In the genomic region with DNA sequence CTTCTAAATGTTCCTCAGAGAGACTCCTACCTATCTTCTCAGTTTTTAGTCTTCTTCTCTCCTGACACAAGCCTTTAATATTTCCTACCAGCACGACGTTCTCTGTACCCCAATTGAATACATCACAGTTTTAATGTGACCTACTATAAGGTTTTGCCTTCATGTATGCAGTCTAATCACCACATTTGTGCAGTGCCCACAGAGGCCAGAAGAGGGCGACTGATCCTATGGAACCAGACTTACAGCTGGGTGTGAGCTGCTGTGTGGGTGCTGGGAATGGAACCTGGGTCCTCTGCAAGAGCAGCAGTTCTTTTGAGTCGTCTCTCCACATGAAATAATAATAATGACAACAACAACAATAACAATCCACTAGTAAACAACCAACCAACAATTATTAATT, we compare ENCODE assay signal across 10 mouse cellular contexts. TPM values are rescaled to one million over a fixed set of nuclear protein-coding genes. Genes with fewer than 3 reads are reported as not detected.
DNase-seq lines count a peak whose midpoint lies in the region; ATAC-seq lines count a peak whose summit lies in the region.
"Had no signal": no experiment of that assay in that cellular context is flagged by ENCODE, and none has a peak within 500 bp of the region (broad histone marks: within the 10 kb centered on the region; RNA-seq: fewer than 3 reads in every experiment).

No protein-coding gene starts in this region.

- H3K4me2 ChIP-seq in intestine, embryonic 14.5 days (ENCODE audit: low read length) = no peak overlapping the region
- no peak overlapping the region for H3K4me2 ChIP-seq in intestine, embryonic 16.5 days (ENCODE audit: low read depth, low read length)
- H3K4me2 ChIP-seq: liver, embryonic 13.5 days had no signal

- H3K4me3 ChIP-seq in intestine, embryonic 14.5 days (ENCODE audit: low read depth, low read length) = no peak overlapping the region
- H3K4me3 ChIP-seq in intestine, embryonic 16.5 days (ENCODE audit: low read length) = no peak overlapping the region
- H3K4me3 ChIP-seq: liver, embryonic 13.5 days had no signal

- ATAC-seq in intestine, embryonic 14.5 days (replicated peaks; ENCODE audit: low FRiP score, low TSS enrichment, low read depth) = no peak; the same call in 1 of the 2 replicates
- no peak for ATAC-seq in intestine, embryonic 16.5 days
- no peak for ATAC-seq in monocyte, adult 5-6 weeks (replicated peaks; ENCODE audit: insufficient number of reproducible peaks, low FRiP score, low TSS enrichment, poor library complexity, severe bottlenecking)

- H3K9ac ChIP-seq in intestine, embryonic 14.5 days (ENCODE audit: low read length) = no peak overlapping the region
- no peak overlapping the region for H3K9ac ChIP-seq in intestine, embryonic 16.5 days (ENCODE audit: low read depth, low read length)
- H3K9ac ChIP-seq: liver, embryonic 13.5 days had no signal

- H3K9me3 ChIP-seq in intestine, embryonic 14.5 days (ENCODE audit: control insufficient read depth, low read length) = no peaks in the 10 kb centered on the region
- H3K9me3 ChIP-seq in intestine, embryonic 16.5 days (ENCODE audit: control insufficient read depth, low read length) = no peaks in the 10 kb centered on the region
- H3K9me3 ChIP-seq: liver, embryonic 13.5 days had no signal

- DNase-seq in intestine, embryonic 14.5 days (ENCODE audit: low spot score) = peak; percentile 81
- peak; percentile 53 for DNase-seq in A20 (ENCODE audit: low read depth, low spot score)
- DNase-seq in T-cell, adult 2 months (ENCODE audit: low spot score) = peak; percentile 6
- DNase-seq in mesoderm, embryonic 11.5 days (ENCODE audit: low read depth, low spot score) = peak; percentile 77
- no peak for DNase-seq in gastrocnemius, postnatal 14 days
- DNase-seq in ovary, postnatal 14 days (ENCODE audit: low spot score) = no peak
- DNase-seq: liver, embryonic 13.5 days had no signal

- H3K27me3 ChIP-seq in intestine, embryonic 14.5 days (replicated peaks; ENCODE audit: control insufficient read depth, insufficient read depth, low read length) = no peaks in the 10 kb centered on the region
- H3K27me3 ChIP-seq in intestine, embryonic 16.5 days (replicated peaks; ENCODE audit: control insufficient read depth, insufficient read depth, low read length) = no peaks in the 10 kb centered on the region
- H3K27me3 ChIP-seq: liver, embryonic 13.5 days had no signal

- H3K4me1 ChIP-seq in intestine, embryonic 14.5 days (replicated peaks; ENCODE audit: control insufficient read depth, insufficient read depth, low read length) = no peaks in the 10 kb centered on the region
- no peaks in the 10 kb centered on the region for H3K4me1 ChIP-seq in intestine, embryonic 16.5 days (ENCODE audit: control insufficient read depth, insufficient read depth, low read length)
- H3K4me1 ChIP-seq: liver, embryonic 13.5 days had no signal

- intact Hi-C loops in gastrocnemius, postnatal 14 days (cut with DNase I; ENCODE audit: low total_unique reads) = no loop called here

- no peaks in the 10 kb centered on the region for H3K36me3 ChIP-seq in intestine, embryonic 14.5 days (ENCODE audit: control insufficient read depth, insufficient read depth, low read length)
- H3K36me3 ChIP-seq in intestine, embryonic 16.5 days (ENCODE audit: control insufficient read depth, insufficient read depth, low read length) = no peaks in the 10 kb centered on the region
- H3K36me3 ChIP-seq: liver, embryonic 13.5 days had no signal

- WGBS in intestine, embryonic 14.5 days = 68% methylated on average over 4 of the region's 4 CpGs
- WGBS in intestine, embryonic 16.5 days = 63% methylated on average over 4 of the region's 4 CpGs

- no peak overlapping the region for H3K27ac ChIP-seq in intestine, embryonic 14.5 days (ENCODE audit: low read depth)
- H3K27ac ChIP-seq in intestine, embryonic 16.5 days (ENCODE audit: low read length) = no peak overlapping the region
- H3K27ac ChIP-seq: liver, embryonic 13.5 days had no signal

RNA-seq across cellular contexts. Expression of gene Gm3415, which starts 11.1 kb away (rescaled TPM):
- not detected in 2 replicates for polyA plus RNA-seq in intestine, embryonic 14.5 days (2014; fragmentation: Nextera tagmentation; extraction: Ambion mirVana)
- not detected in 2 replicates for polyA plus RNA-seq in intestine, embryonic 16.5 days (2015; fragmentation: Nextera tagmentation; extraction: Ambion mirVana)
- not detected for total RNA-seq in gastrocnemius, postnatal 14 days (2021)
- total RNA-seq in monocyte, adult 5-6 weeks (2017) = not detected in 3 replicates
- polyA plus RNA-seq: liver, embryonic 13.5 days; spleen, adult 2 months had no signal

RNA-seq across cellular contexts. Expression of gene Gpr12, which starts 18.0 kb away (rescaled TPM):
- 0.62 TPM in 1 of 2 replicates, not detected in the other for polyA plus RNA-seq in intestine, embryonic 14.5 days (2014; fragmentation: Nextera tagmentation; extraction: Ambion mirVana)
- polyA plus RNA-seq in intestine, embryonic 16.5 days (2015; fragmentation: Nextera tagmentation; extraction: Ambion mirVana) = not detected in 2 replicates
- total RNA-seq in gastrocnemius, postnatal 14 days (2021) = not detected
- not detected in 3 replicates for total RNA-seq in monocyte, adult 5-6 weeks (2017)

RNA-seq across cellular contexts. Expression of gene Gm3409, which starts 29.6 kb away (rescaled TPM):
- polyA plus RNA-seq in intestine, embryonic 14.5 days (2014; fragmentation: Nextera tagmentation; extraction: Ambion mirVana) = not detected in 2 replicates
- polyA plus RNA-seq in intestine, embryonic 16.5 days (2015; fragmentation: Nextera tagmentation; extraction: Ambion mirVana) = not detected in 2 replicates
- total RNA-seq in gastrocnemius, postnatal 14 days (2021) = not detected
- total RNA-seq in monocyte, adult 5-6 weeks (2017) = not detected in 3 replicates
- polyA plus RNA-seq: liver, embryonic 13.5 days; spleen, adult 2 months had no signal

RNA-seq across cellular contexts. Expression of gene Gm3404, which starts 41.5 kb away (rescaled TPM):
- not detected in 2 replicates for polyA plus RNA-seq in intestine, embryonic 14.5 days (2014; fragmentation: Nextera tagmentation; extraction: Ambion mirVana)
- not detected in 2 replicates for polyA plus RNA-seq in intestine, embryonic 16.5 days (2015; fragmentation: Nextera tagmentation; extraction: Ambion mirVana)
- not detected for total RNA-seq in gastrocnemius, postnatal 14 days (2021)
- not detected in 3 replicates for total RNA-seq in monocyte, adult 5-6 weeks (2017)
- polyA plus RNA-seq: liver, embryonic 13.5 days; spleen, adult 2 months had no signal

RNA-seq across cellular contexts. Expression of gene Gm3402, which starts 53.1 kb away (rescaled TPM):
- polyA plus RNA-seq in intestine, embryonic 14.5 days (2014; fragmentation: Nextera tagmentation; extraction: Ambion mirVana) = not detected in 2 replicates
- polyA plus RNA-seq in intestine, embryonic 16.5 days (2015; fragmentation: Nextera tagmentation; extraction: Ambion mirVana) = not detected in 2 replicates
- not detected for total RNA-seq in gastrocnemius, postnatal 14 days (2021)
- total RNA-seq in monocyte, adult 5-6 weeks (2017) = not detected in 3 replicates
- polyA plus RNA-seq: liver, embryonic 13.5 days; spleen, adult 2 months had no signal

Comparison
In these comparisons a context has a peak if more than half of its experiments do, and no peak if none do; other contexts are left out.
1. DNase-seq: peak in intestine, embryonic 14.5 days (single experiment), A20 (single experiment), T-cell, adult 2 months (single experiment) and mesoderm, embryonic 11.5 days (single experiment); none in gastrocnemius, postnatal 14 days (single experiment) and ovary, postnatal 14 days (single experiment).